Comparison of ENCODE assay signal across 10 mouse cellular contexts in genomic region chr1:20478266-20478659, GRCm38 (mm10).
DNase-seq lines count a peak whose midpoint lies in the region; ATAC-seq and TF ChIP-seq lines count a peak whose summit lies in the region.
"Had no signal": no experiment of that assay in that cellular context is flagged by ENCODE, and none has a peak within 500 bp of the region (broad histone marks: within the 10 kb centered on the region; RNA-seq: fewer than 3 reads in every experiment).

No protein-coding gene starts in this region.

- H3K4me3 ChIP-seq in heart, embryonic 10.5 days: peak overlapping the region; percentile 61
- H3K4me3 ChIP-seq in ES-Bruce4 (ENCODE audit: low read depth, low read length): peak overlapping the region; percentile 32; the same call in 1 of the 2 replicates
- H3K4me3 ChIP-seq in hindbrain, embryonic 13.5 days: peak overlapping the region; percentile 46
- H3K4me3 ChIP-seq in midbrain, embryonic 10.5 days: peak overlapping the region; percentile 62

- H3K27me3 ChIP-seq in heart, embryonic 10.5 days (ENCODE audit: insufficient read depth, poor library complexity, severe bottlenecking): no peaks in the 10 kb centered on the region
- H3K27me3 ChIP-seq in ES-Bruce4 (ENCODE audit: control insufficient read depth, insufficient read depth, low read length, poor library complexity, severe bottlenecking): no peaks in the 10 kb centered on the region; the same call in 1 of the 2 replicates
- H3K27me3 ChIP-seq in hindbrain, embryonic 13.5 days: no peaks in the 10 kb centered on the region
- peaks cover 20% of the 10 kb centered on the region for H3K27me3 ChIP-seq in midbrain, embryonic 10.5 days (ENCODE audit: low read depth, poor library complexity, severe bottlenecking)

- no peaks in the 10 kb centered on the region for H3K36me3 ChIP-seq in heart, embryonic 10.5 days
- no peaks in the 10 kb centered on the region for H3K36me3 ChIP-seq in ES-Bruce4 (ENCODE audit: control insufficient read depth, insufficient read depth, low read length, poor library complexity, severe bottlenecking)
- no peaks in the 10 kb centered on the region for H3K36me3 ChIP-seq in hindbrain, embryonic 13.5 days
- H3K36me3 ChIP-seq in midbrain, embryonic 10.5 days: no peaks in the 10 kb centered on the region

- no peak overlapping the region for H3K27ac ChIP-seq in heart, embryonic 10.5 days
- no peak overlapping the region for H3K27ac ChIP-seq in ES-Bruce4 (ENCODE audit: insufficient read depth, low read length)
- H3K27ac ChIP-seq in hindbrain, embryonic 13.5 days: peak overlapping the region; percentile 90
- H3K27ac ChIP-seq in midbrain, embryonic 10.5 days (replicated peaks): peak overlapping the region; percentile 77; the same call in 1 of the 2 replicates

- no peak overlapping the region for H3K9ac ChIP-seq in ES-Bruce4 (ENCODE audit: low read depth, poor library complexity, severe bottlenecking)
- peak overlapping the region; percentile 72 for H3K9ac ChIP-seq in hindbrain, embryonic 13.5 days

- TF ChIP-seq POLR2A in ES-Bruce4 (IDR thresholded peaks at IDR 0.05; ENCODE audit: insufficient read depth, low read length): no peak

- peaks cover 6% of the 10 kb centered on the region; the same call in 1 of the 2 replicates for H3K4me1 ChIP-seq in heart, embryonic 10.5 days
- H3K4me1 ChIP-seq in ES-Bruce4 (ENCODE audit: control insufficient read depth, insufficient read depth, low read length): no peaks in the 10 kb centered on the region
- H3K4me1 ChIP-seq in hindbrain, embryonic 13.5 days (replicated peaks): peaks cover 18% of the 10 kb centered on the region; the same call in 1 of the 2 replicates
- H3K4me1 ChIP-seq in midbrain, embryonic 10.5 days: peaks cover 12% of the 10 kb centered on the region

- intact Hi-C loops in heart, postnatal 10 days (cut with DNase I): no loop called here

- H3K9me3 ChIP-seq in heart, embryonic 10.5 days: no peaks in the 10 kb centered on the region
- no peaks in the 10 kb centered on the region for H3K9me3 ChIP-seq in ES-Bruce4 (replicated peaks; ENCODE audit: control insufficient read depth, insufficient read depth, low read length, poor library complexity, severe bottlenecking)
- no peaks in the 10 kb centered on the region for H3K9me3 ChIP-seq in hindbrain, embryonic 13.5 days
- H3K9me3 ChIP-seq in midbrain, embryonic 10.5 days (replicated peaks): no peaks in the 10 kb centered on the region

- DNase-seq in heart, embryonic 10.5 days (ENCODE audit: low spot score): no peak
- no peak for DNase-seq in heart, postnatal 10 days
- DNase-seq in midbrain, embryonic 10.5 days (ENCODE audit: low spot score): no peak
- DNase-seq in thymus, postnatal 4 days: no peak
- no peak for DNase-seq in retina, embryonic 14.5 days (ENCODE audit: low spot score)
- DNase-seq in embryo, embryonic 11 days: no peak
- DNase-seq: heart, postnatal 14 days; lung, adult 18-20 months had no signal

- 46% methylated on average over 6 of the region's 6 CpGs for WGBS in heart, embryonic 10.5 days
- 22% methylated on average over 6 of the region's 6 CpGs for WGBS in hindbrain, embryonic 13.5 days
- WGBS in midbrain, embryonic 10.5 days: 30% methylated on average over 6 of the region's 6 CpGs

- TF ChIP-seq EP300 in ES-Bruce4 (IDR thresholded peaks at IDR 0.05; ENCODE audit: insufficient read depth, low read depth, low read length): no peak

- ATAC-seq in hindbrain, embryonic 13.5 days (ENCODE audit: low FRiP score): peak; percentile 57

- TF ChIP-seq CTCF in ES-Bruce4 (IDR thresholded peaks at IDR 0.05; ENCODE audit: low read depth, low read length): no peak

- peak overlapping the region; percentile 74 for H3K4me2 ChIP-seq in hindbrain, embryonic 13.5 days

Comparison
In these comparisons a context has a peak if more than half of its experiments do, and no peak if none do; other contexts are left out.
1. H3K27ac ChIP-seq: peak in hindbrain, embryonic 13.5 days (single experiment) and midbrain, embryonic 10.5 days (single experiment); none in heart, embryonic 10.5 days (single experiment) and ES-Bruce4 (single experiment).
2. Peak in every context shown above with its lines, with median percentiles within 50 percentile points of each other: H3K4me3 ChIP-seq.